23 mouse cellular contexts compared by ENCODE assay signal in the genomic region with DNA sequence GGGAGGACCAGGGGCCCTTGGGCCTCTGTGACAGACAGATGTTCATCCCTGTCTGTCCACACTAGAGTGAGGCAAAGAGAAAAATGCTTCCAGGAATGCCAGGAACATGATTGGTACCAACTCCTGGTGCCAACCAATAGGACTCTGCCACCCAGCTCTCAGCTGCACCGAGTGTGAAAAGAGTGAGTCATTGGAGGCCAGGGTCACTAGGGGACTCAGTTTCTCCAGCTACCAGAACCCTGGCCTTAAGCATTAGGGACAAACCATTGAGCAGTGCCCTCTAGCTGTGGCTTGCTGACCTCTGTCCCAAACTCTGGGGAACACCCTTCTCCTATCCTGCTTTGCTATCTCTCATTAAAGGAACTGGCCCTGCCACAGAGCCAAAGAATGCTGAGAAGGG.
DNase-seq lines count a peak whose midpoint lies in the region; ATAC-seq and TF ChIP-seq lines count a peak whose summit lies in the region.
"Had no signal": no experiment of that assay in that cellular context is flagged by ENCODE, and none has a peak within 500 bp of the region (broad histone marks: within the 10 kb centered on the region; RNA-seq: fewer than 3 reads in every experiment).

No protein-coding gene starts in this region.

- H3K4me2 ChIP-seq in forebrain, embryonic 13.5 days: no peak overlapping the region
- no peak overlapping the region for H3K4me2 ChIP-seq in forebrain, embryonic 15.5 days (replicated peaks)
- H3K4me2 ChIP-seq: forebrain, embryonic 12.5 days; liver, embryonic 12.5 days; lung, embryonic 14.5 days; neural tube, embryonic 12.5 days had no signal

- no peak for ATAC-seq in forebrain, embryonic 13.5 days
- ATAC-seq in forebrain, embryonic 15.5 days (replicated peaks): no peak
- 0 out of 2 replicates have a peak, but pooled peaks have one; percentile 36 for ATAC-seq in common myeloid progenitor, adult 5-6 weeks (replicated peaks; ENCODE audit: low read depth, poor library complexity, severe bottlenecking)
- no peak for ATAC-seq in erythroblast, adult 5-6 weeks (replicated peaks; ENCODE audit: low FRiP score, poor library complexity, severe bottlenecking)
- ATAC-seq: inflammation-experienced regulatory T-cells, adult 6 months; liver, embryonic 12.5 days had no signal

- no peak for TF ChIP-seq EP300 in ES-Bruce4 (IDR thresholded peaks at IDR 0.05; ENCODE audit: insufficient read depth, low read depth, low read length)

- TF ChIP-seq POLR2A in lung, adult 2 months (IDR thresholded peaks at IDR 0.05; ENCODE audit: borderline replicate concordance, extremely low read depth, low read depth, low read length): no peak
- no peak for TF ChIP-seq POLR2A in ES-Bruce4 (IDR thresholded peaks at IDR 0.05; ENCODE audit: insufficient read depth, low read length)

- no peak for DNase-seq in lung, adult 2 months
- no peak for DNase-seq in lung, postnatal 25 days (ENCODE audit: low spot score)
- no peak for DNase-seq in right cerebral cortex, postnatal 14 days
- DNase-seq: cerebellum, adult 18-20 months; cerebellum, postnatal 25 days; gastrocnemius, postnatal 25 days; heart, adult 2 months; heart, postnatal 36 days; kidney, adult 2 months; kidney, postnatal 14 days; thymus, postnatal 14 days had no signal

- H3K4me3 ChIP-seq in forebrain, embryonic 13.5 days: no peak overlapping the region
- no peak overlapping the region for H3K4me3 ChIP-seq in forebrain, embryonic 15.5 days
- H3K4me3 ChIP-seq in lung, adult 2 months (replicated peaks; ENCODE audit: extremely low read depth, low read depth, low read length): no peak overlapping the region
- no peak overlapping the region for H3K4me3 ChIP-seq in ES-Bruce4 (ENCODE audit: low read depth, low read length)
- H3K4me3 ChIP-seq: embryonic facial prominence, embryonic 10.5 days; forebrain, embryonic 12.5 days; heart, adult 2 months; liver, embryonic 12.5 days; megakaryocyte, embryonic 14.5 days; neural tube, embryonic 12.5 days had no signal

- H3K27ac ChIP-seq in forebrain, embryonic 13.5 days: peak overlapping the region; percentile 21; the same call in 1 of the 2 replicates
- H3K27ac ChIP-seq in forebrain, embryonic 15.5 days (replicated peaks): no peak overlapping the region
- H3K27ac ChIP-seq in ES-Bruce4 (ENCODE audit: insufficient read depth, low read length): no peak overlapping the region
- H3K27ac ChIP-seq: embryonic facial prominence, embryonic 10.5 days; forebrain, embryonic 12.5 days; heart, adult 2 months; liver, embryonic 12.5 days; neural tube, embryonic 12.5 days had no signal

- WGBS in forebrain, embryonic 13.5 days: 80% methylated on average over 1 of the region's 1 CpGs
- WGBS in forebrain, embryonic 15.5 days: 80% methylated on average over 1 of the region's 1 CpGs
- 38% methylated on average over 1 of the region's 1 CpGs for WGBS in lung, adult 2 months

- H3K9ac ChIP-seq in forebrain, embryonic 13.5 days: no peak overlapping the region
- H3K9ac ChIP-seq in forebrain, embryonic 15.5 days (replicated peaks): no peak overlapping the region
- no peak overlapping the region for H3K9ac ChIP-seq in ES-Bruce4 (ENCODE audit: low read depth, poor library complexity, severe bottlenecking)
- H3K9ac ChIP-seq: forebrain, embryonic 12.5 days; liver, embryonic 12.5 days; lung, embryonic 14.5 days; neural tube, embryonic 12.5 days had no signal

- 0 out of 2 replicates have a peak, but pooled peaks have one; percentile 11 for TF ChIP-seq CTCF in lung, adult 2 months (IDR thresholded peaks at IDR 0.05; ENCODE audit: insufficient read depth, low read length)
- TF ChIP-seq CTCF in ES-Bruce4 (IDR thresholded peaks at IDR 0.05; ENCODE audit: low read depth, low read length): peak; percentile 42

- H3K27me3 ChIP-seq in forebrain, embryonic 13.5 days: no peaks in the 10 kb centered on the region
- H3K27me3 ChIP-seq in forebrain, embryonic 15.5 days: no peaks in the 10 kb centered on the region
- no peaks in the 10 kb centered on the region for H3K27me3 ChIP-seq in ES-Bruce4 (ENCODE audit: control insufficient read depth, insufficient read depth, low read length, poor library complexity, severe bottlenecking)
- H3K27me3 ChIP-seq: forebrain, embryonic 12.5 days; megakaryocyte, embryonic 14.5 days; neural tube, embryonic 12.5 days had no signal

- H3K36me3 ChIP-seq in forebrain, embryonic 13.5 days (ENCODE audit: poor library complexity, severe bottlenecking): peaks cover 57% of the 10 kb centered on the region
- peaks cover 4% of the 10 kb centered on the region; the same call in 1 of the 2 replicates for H3K36me3 ChIP-seq in forebrain, embryonic 15.5 days
- H3K36me3 ChIP-seq in ES-Bruce4 (ENCODE audit: control insufficient read depth, insufficient read depth, low read length, poor library complexity, severe bottlenecking): no peaks in the 10 kb centered on the region
- H3K36me3 ChIP-seq: liver, embryonic 12.5 days had no signal

- H3K4me1 ChIP-seq in forebrain, embryonic 13.5 days: peaks cover 22% of the 10 kb centered on the region
- peaks cover 18% of the 10 kb centered on the region for H3K4me1 ChIP-seq in forebrain, embryonic 15.5 days
- H3K4me1 ChIP-seq in lung, adult 2 months (ENCODE audit: control insufficient read depth, insufficient read depth, low read length): no peaks in the 10 kb centered on the region
- no peaks in the 10 kb centered on the region for H3K4me1 ChIP-seq in ES-Bruce4 (ENCODE audit: control insufficient read depth, insufficient read depth, low read length)
- H3K4me1 ChIP-seq: embryonic facial prominence, embryonic 10.5 days; liver, embryonic 12.5 days; megakaryocyte, embryonic 14.5 days; neural tube, embryonic 12.5 days had no signal

- H3K9me3 ChIP-seq in forebrain, embryonic 13.5 days (replicated peaks): no peaks in the 10 kb centered on the region
- no peaks in the 10 kb centered on the region for H3K9me3 ChIP-seq in forebrain, embryonic 15.5 days
- H3K9me3 ChIP-seq in ES-Bruce4 (replicated peaks; ENCODE audit: control insufficient read depth, insufficient read depth, low read length, poor library complexity, severe bottlenecking): no peaks in the 10 kb centered on the region
- H3K9me3 ChIP-seq: embryonic facial prominence, embryonic 10.5 days; forebrain, embryonic 12.5 days; liver, embryonic 12.5 days; megakaryocyte, embryonic 14.5 days; neural tube, embryonic 12.5 days had no signal
